Mouse (Mus musculus): ENCODE results near the gene Olfr319. TPM values are rescaled to one million over a fixed set of nuclear protein-coding genes. Genes with fewer than 3 reads are reported as not detected.
"Not testable (repeated sequence)": the region's sequence is repeated elsewhere in the genome, so short reads cannot be mapped to it uniquely, and the experiment has no call there.

The Olfr319 gene
- polyA plus RNA-seq (2016; fragmentation: Nextera tagmentation; extraction: Ambion mirVana): not detected in 2 replicates

DNA sequence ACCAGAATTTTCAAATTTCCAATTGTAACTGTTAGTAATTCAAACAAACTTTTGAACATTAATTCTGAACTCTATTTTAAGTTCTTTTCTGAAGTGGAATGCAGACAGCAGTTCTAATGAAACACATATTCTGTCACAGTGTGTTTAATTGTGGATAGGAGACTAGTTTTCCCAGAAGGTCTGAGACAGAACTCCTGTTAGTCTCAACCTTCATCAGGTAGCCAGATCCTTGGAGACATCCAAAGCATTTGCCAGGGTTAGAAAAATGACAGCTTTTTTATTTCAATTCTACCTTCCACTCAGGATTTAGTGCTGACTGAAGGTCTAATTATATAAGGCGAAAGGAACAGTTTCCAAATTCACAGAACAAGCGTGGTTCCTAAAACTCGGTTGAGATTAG lies at the start of gene Olfr319:
TSS of gene Olfr319 (plus strand) at position 301 of the 400 bp plus-strand sequence.
- Histone ChIP-seq H3K9me3 (peaks cover 15% of the 10 kb centered on the region), H3K36me3 (replicated peaks) (no peaks in the 10 kb centered on the region), H3K4me3 (no peak within 1 kb of the TSS), H3K4me1 (no peaks in the 10 kb centered on the region), H3K27ac (replicated peaks) (no peak within 1 kb of the TSS), H3K27me3 (replicated peaks; ENCODE audit: low read depth, poor library complexity, severe bottlenecking) (no peaks in the 10 kb centered on the region)
- DNase-seq (ENCODE audit: low spot score): no peak
- WGBS: 89% methylated on average over 3 of the region's 3 CpGs

- H3K4me3 ChIP-seq: no peak overlapping the region
- H3K4me1 ChIP-seq: 0 out of 2 replicates have a peak, but pooled peaks cover 3% of the 10 kb centered on the region
- no peaks in the 10 kb centered on the region for H3K27me3 ChIP-seq (replicated peaks; ENCODE audit: low read depth, poor library complexity, severe bottlenecking)
- 0 out of 2 replicates have a peak, but pooled peaks cover under 1% of the 10 kb centered on the region for H3K9me3 ChIP-seq
- no peak for DNase-seq (ENCODE audit: low spot score)
- 93% methylated on average over 3 of the region's 3 CpGs for WGBS
- no peaks in the 10 kb centered on the region for H3K36me3 ChIP-seq (replicated peaks)
- H3K27ac ChIP-seq (replicated peaks): no peak overlapping the region
Observed at GRCm38 (mm10) chr11:58655151-58655550, 43.8 kb upstream of the Olfr319 start.

- Histone ChIP-seq H3K36me3 (replicated peaks) (no peaks in the 10 kb centered on the region), H3K4me3 (no peak within 1 kb of the TSS), H3K27ac (replicated peaks) (no peak within 1 kb of the TSS), H3K27me3 (replicated peaks; ENCODE audit: low read depth, poor library complexity, severe bottlenecking) (no peaks in the 10 kb centered on the region), H3K4me1 (0 out of 2 replicates have a peak, but pooled peaks cover 3% of the 10 kb centered on the region), H3K9me3 (no peaks in the 10 kb centered on the region)
- 87% methylated on average over 4 of the region's 4 CpGs for WGBS
- DNase-seq (ENCODE audit: low spot score): no peak
Observed at GRCm38 (mm10) chr11:58658596-58658995, 40.4 kb upstream of the Olfr319 start, which contains the start of gene Olfr322. Gene Olfr322 (plus strand): TSS chr11:58658782.

- Histone ChIP-seq H3K9me3 (no peaks in the 10 kb centered on the region), H3K4me3 (no peak overlapping the region), H3K4me1 (no peaks in the 10 kb centered on the region), H3K36me3 (replicated peaks) (no peaks in the 10 kb centered on the region), H3K27me3 (replicated peaks; ENCODE audit: low read depth, poor library complexity, severe bottlenecking) (no peaks in the 10 kb centered on the region), H3K27ac (replicated peaks) (no peak overlapping the region)
- DNase-seq (ENCODE audit: low spot score): no peak
Observed at GRCm38 (mm10) chr11:58669252-58669651, 29.7 kb upstream of the Olfr319 start.

GRCm38 (mm10) chr11:58671825-58672224 lies 27.1 kb upstream of the Olfr319 start:
- Histone ChIP-seq H3K4me1 (no peaks in the 10 kb centered on the region), H3K36me3 (replicated peaks) (no peaks in the 10 kb centered on the region), H3K4me3 (no peak overlapping the region), H3K9me3 (no peaks in the 10 kb centered on the region), H3K27ac (replicated peaks) (no peak overlapping the region), H3K27me3 (replicated peaks; ENCODE audit: low read depth, poor library complexity, severe bottlenecking) (no peaks in the 10 kb centered on the region)
- DNase-seq (ENCODE audit: low spot score): no peak
- 61% methylated on average over 4 of the region's 4 CpGs for WGBS

DNA sequence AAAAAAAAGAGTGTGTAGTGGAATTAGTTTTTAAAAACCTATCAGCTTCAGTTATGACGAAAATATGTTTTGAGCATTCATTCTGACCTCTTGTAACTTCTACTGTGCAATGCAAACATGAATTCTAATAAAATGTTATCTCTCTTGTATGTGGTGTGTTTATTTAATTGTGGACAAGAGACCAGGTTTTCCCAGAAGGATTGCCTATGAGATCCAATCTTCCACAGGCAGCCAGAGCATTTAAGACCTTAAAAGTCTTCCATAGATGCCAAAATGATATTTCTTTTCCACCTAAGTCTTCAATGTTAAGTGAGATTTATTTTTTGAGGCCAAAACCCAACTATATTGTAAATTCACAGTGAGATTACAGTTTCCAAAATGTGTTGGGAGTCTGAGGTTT lies 18.2 kb upstream of the Olfr319 start, which contains the start of gene Olfr320:
TSS of gene Olfr320 (plus strand) at position 301 of the 400 bp plus-strand sequence.
- Histone ChIP-seq H3K27me3 (replicated peaks; ENCODE audit: low read depth, poor library complexity, severe bottlenecking) (no peaks in the 10 kb centered on the region), H3K4me3 (no peak within 1 kb of the TSS), H3K9me3 (no peaks in the 10 kb centered on the region), H3K27ac (replicated peaks) (no peak within 1 kb of the TSS), H3K36me3 (replicated peaks) (no peaks in the 10 kb centered on the region), H3K4me1 (no peaks in the 10 kb centered on the region)
- DNase-seq (ENCODE audit: low spot score): no peak
- WGBS: 74% methylated on average over 1 of the region's 1 CpGs

- H3K36me3 ChIP-seq (replicated peaks): no peaks in the 10 kb centered on the region
- no peak overlapping the region for H3K27ac ChIP-seq (replicated peaks)
- H3K4me3 ChIP-seq: no peak overlapping the region
- 89% methylated on average over 11 of the region's 11 CpGs for WGBS
- DNase-seq (ENCODE audit: low spot score): no peak
- H3K9me3 ChIP-seq: no peaks in the 10 kb centered on the region
- no peaks in the 10 kb centered on the region for H3K27me3 ChIP-seq (replicated peaks; ENCODE audit: low read depth, poor library complexity, severe bottlenecking)
- H3K4me1 ChIP-seq: no peaks in the 10 kb centered on the region
Observed at GRCm38 (mm10) chr11:58709086-58709485, 10.1 kb downstream of the Olfr319 start.

- WGBS: 91% methylated on average over 7 of the region's 7 CpGs
- H3K36me3 ChIP-seq (replicated peaks); H3K27me3 ChIP-seq (replicated peaks; ENCODE audit: low read depth, poor library complexity, severe bottlenecking); H3K4me1 ChIP-seq; H3K4me3 ChIP-seq; H3K27ac ChIP-seq (replicated peaks); H3K9me3 ChIP-seq; DNase-seq (ENCODE audit: low spot score): not testable (repeated sequence)
Observed at GRCm38 (mm10) chr11:58717723-58718122, 18.8 kb downstream of the Olfr319 start.

GRCm38 (mm10) chr11:58719701-58720100 lies 20.7 kb downstream of the Olfr319 start:
- H3K9me3 ChIP-seq: no peaks in the 10 kb centered on the region
- no peaks in the 10 kb centered on the region for H3K4me1 ChIP-seq
- no peak for DNase-seq (ENCODE audit: low spot score)
- H3K36me3 ChIP-seq (replicated peaks): no peaks in the 10 kb centered on the region
- WGBS: 91% methylated on average over 4 of the region's 4 CpGs
- no peak overlapping the region for H3K4me3 ChIP-seq
- H3K27me3 ChIP-seq (replicated peaks; ENCODE audit: low read depth, poor library complexity, severe bottlenecking): no peaks in the 10 kb centered on the region
- H3K27ac ChIP-seq (replicated peaks): no peak overlapping the region

GRCm38 (mm10) chr11:58723914-58724313 lies 25.0 kb downstream of the Olfr319 start, which contains the start of gene Olfr318:
Gene Olfr318 (minus strand): TSS chr11:58724014.
- H3K27ac ChIP-seq (replicated peaks): no peak within 1 kb of the TSS
- no peak for DNase-seq (ENCODE audit: low spot score)
- H3K9me3 ChIP-seq: no peaks in the 10 kb centered on the region
- no peaks in the 10 kb centered on the region for H3K4me1 ChIP-seq
- H3K36me3 ChIP-seq (replicated peaks): no peaks in the 10 kb centered on the region
- H3K4me3 ChIP-seq: no peak within 1 kb of the TSS
- no peaks in the 10 kb centered on the region for H3K27me3 ChIP-seq (replicated peaks; ENCODE audit: low read depth, poor library complexity, severe bottlenecking)

GRCm38 (mm10) chr11:58727896-58728650 lies 29.1 kb downstream of the Olfr319 start:
- not testable (repeated sequence) for H3K27ac ChIP-seq (replicated peaks); H3K4me3 ChIP-seq; H3K27me3 ChIP-seq (replicated peaks; ENCODE audit: low read depth, poor library complexity, severe bottlenecking); H3K36me3 ChIP-seq (replicated peaks); H3K9me3 ChIP-seq; H3K4me1 ChIP-seq; DNase-seq (ENCODE audit: low spot score)
- 84% methylated on average over 6 of the region's 6 CpGs for WGBS

DNA sequence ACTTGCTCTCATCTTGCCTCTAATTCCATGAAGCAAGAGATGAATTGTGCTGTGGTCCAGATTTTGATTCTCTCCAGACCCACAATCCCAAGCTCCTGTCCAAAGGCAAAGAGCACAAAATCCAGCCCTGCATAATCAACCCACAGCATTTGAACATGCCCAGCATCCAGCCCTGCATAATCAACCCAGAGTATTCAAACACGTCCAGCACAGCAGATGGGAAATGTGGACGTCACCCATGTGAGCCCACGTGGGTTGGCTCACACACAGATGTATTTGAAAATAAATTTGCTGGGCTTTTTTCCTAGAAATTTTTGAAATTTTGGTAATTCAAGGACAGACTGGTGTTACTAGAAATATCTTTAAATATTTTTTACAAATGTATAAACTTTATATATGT lies 34.4 kb downstream of the Olfr319 start:
- H3K36me3 ChIP-seq (replicated peaks): no peaks in the 10 kb centered on the region
- 71% methylated on average over 3 of the region's 3 CpGs for WGBS
- no peak for DNase-seq (ENCODE audit: low spot score)

GRCm38 (mm10) chr11:58738792-58739262 lies 39.9 kb downstream of the Olfr319 start, which contains the start of gene Olfr317:
Gene Olfr317 (minus strand): TSS chr11:58739212.
- Histone ChIP-seq H3K4me3 (no peak within 1 kb of the TSS), H3K27ac (replicated peaks) (no peak within 1 kb of the TSS), H3K27me3 (replicated peaks; ENCODE audit: low read depth, poor library complexity, severe bottlenecking) (no peaks in the 10 kb centered on the region), H3K9me3 (no peaks in the 10 kb centered on the region), H3K36me3 (replicated peaks) (no peaks in the 10 kb centered on the region), H3K4me1 (no peaks in the 10 kb centered on the region)
- WGBS: 75% methylated on average over 4 of the region's 4 CpGs
- no peak for DNase-seq (ENCODE audit: low spot score)

More for the DNA sequence above, 34.4 kb downstream of the Olfr319 start:
- H3K4me3 ChIP-seq: no peak overlapping the region
- H3K4me1 ChIP-seq: no peaks in the 10 kb centered on the region
- no peak overlapping the region for H3K27ac ChIP-seq (replicated peaks)
- no peaks in the 10 kb centered on the region for H3K9me3 ChIP-seq
- no peaks in the 10 kb centered on the region for H3K27me3 ChIP-seq (replicated peaks; ENCODE audit: low read depth, poor library complexity, severe bottlenecking)

Data from embryonic facial prominence, embryonic 10.5 days (tissue).